Mouse (Mus musculus): ENCODE data around the gene 1700019D03Rik. TPM values are rescaled to one million over a fixed set of nuclear protein-coding genes. Genes with fewer than 3 reads are reported as not detected.

The 1700019D03Rik gene
- polyA plus RNA-seq (2012), result 0.01 TPM in 1 of 2 replicates, not detected in the other

DNA sequence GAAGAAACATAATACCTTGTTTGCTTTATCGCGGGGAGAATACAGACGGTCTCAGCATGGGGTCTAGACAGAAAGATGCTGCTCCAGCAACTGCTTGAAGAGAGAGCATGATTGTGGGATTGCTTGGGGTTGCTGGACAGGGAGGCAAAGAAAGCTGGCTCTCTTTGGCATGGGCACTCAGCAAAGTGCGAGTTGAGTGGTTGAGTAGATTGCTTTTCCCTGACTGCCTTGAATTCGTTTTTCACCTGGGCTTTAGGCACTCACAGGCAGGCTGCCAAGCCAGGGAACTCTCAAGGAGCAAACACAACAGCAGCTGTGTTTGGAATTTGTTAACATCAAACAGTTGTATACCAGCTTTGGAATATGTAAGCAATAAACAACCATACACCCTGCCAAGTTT lies at the start of gene 1700019D03Rik:
TSS of gene 1700019D03Rik (minus strand) at position 101 of the 400 bp plus-strand sequence.
- Histone ChIP-seq H3K36me3 (ENCODE audit: control insufficient read depth) (no peaks in the 10 kb centered on the region), H3K9me3 (ENCODE audit: control insufficient read depth, low read length) (no peaks in the 10 kb centered on the region), H3K4me1 (ENCODE audit: control insufficient read depth) (no peaks in the 10 kb centered on the region), H3K27me3 (ENCODE audit: control insufficient read depth) (no peaks in the 10 kb centered on the region), H3K4me3 (replicated peaks) (no peak within 1 kb of the TSS)
- TF ChIP-seq TAL1 (IDR thresholded peaks at IDR 0.05; ENCODE audit: low read length), result no peak
- no peak for TF ChIP-seq GATA1 (IDR thresholded peaks at IDR 0.05; ENCODE audit: low read length)

DNA sequence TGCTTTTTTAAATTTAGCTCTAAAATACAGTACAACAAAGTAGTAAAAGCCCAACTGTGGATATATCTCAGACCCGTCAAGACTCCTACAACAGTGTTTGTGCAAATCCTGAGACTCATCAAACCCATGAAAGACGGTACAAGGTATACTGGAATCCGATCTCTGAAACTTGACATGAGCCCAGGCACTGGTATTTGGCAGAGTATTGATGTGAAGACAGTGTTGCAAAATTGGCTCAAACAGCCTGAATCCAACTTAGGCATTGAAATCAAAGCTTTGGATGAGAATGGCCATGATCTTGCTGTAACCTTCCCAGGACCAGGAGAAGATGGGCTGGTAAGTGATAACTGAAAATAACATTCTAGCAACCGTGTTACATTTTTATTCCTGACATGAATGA lies 43.9 kb upstream of the 1700019D03Rik start:
- H3K4me1 ChIP-seq (ENCODE audit: control insufficient read depth), result no peaks in the 10 kb centered on the region
- H3K27me3 ChIP-seq (ENCODE audit: control insufficient read depth), result no peaks in the 10 kb centered on the region
- H3K4me3 ChIP-seq (replicated peaks), result no peak overlapping the region
- H3K9me3 ChIP-seq (ENCODE audit: control insufficient read depth, low read length), result no peaks in the 10 kb centered on the region
- TF ChIP-seq GATA1 (IDR thresholded peaks at IDR 0.05; ENCODE audit: low read length) (no peak), TAL1 (IDR thresholded peaks at IDR 0.05; ENCODE audit: low read length) (no peak)
- no peaks in the 10 kb centered on the region for H3K36me3 ChIP-seq (ENCODE audit: control insufficient read depth)

DNA sequence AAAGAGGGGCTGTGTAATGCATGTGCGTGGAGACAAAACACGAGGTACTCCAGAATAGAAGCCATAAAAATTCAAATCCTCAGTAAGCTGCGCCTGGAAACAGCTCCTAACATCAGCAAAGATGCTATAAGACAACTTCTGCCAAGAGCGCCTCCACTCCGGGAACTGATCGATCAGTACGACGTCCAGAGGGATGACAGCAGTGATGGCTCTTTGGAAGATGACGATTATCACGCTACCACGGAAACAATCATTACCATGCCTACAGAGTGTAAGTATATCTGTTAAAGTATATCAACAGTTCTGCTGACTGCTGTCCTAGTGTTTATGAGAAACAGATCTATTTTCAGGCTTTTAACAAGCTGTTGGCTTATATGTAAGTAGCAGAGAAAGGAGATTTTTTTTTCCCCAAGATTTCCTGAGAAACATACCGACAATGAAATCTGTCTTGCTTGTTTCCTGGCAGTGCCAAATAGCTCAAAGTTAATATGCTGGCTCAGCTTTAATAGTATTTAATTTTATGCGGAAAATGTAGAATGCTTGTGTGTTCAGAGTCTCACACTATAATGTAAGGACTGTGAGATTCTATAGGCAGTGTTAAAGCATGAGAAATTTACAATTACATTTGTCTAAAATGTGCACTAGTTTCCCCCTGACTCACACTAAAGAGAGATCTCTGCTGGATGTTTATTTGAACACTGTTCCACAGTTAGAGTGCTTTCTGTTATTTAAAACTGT lies 42.1 kb upstream of the 1700019D03Rik start:
- Histone ChIP-seq H3K9me3 (ENCODE audit: control insufficient read depth, low read length) (no peaks in the 10 kb centered on the region), H3K27me3 (ENCODE audit: control insufficient read depth) (no peaks in the 10 kb centered on the region), H3K4me1 (ENCODE audit: control insufficient read depth) (no peaks in the 10 kb centered on the region), H3K36me3 (ENCODE audit: control insufficient read depth) (no peaks in the 10 kb centered on the region), H3K4me3 (replicated peaks) (no peak overlapping the region)
- TF ChIP-seq TAL1 (IDR thresholded peaks at IDR 0.05; ENCODE audit: low read length), result no peak
- no peak for TF ChIP-seq GATA1 (IDR thresholded peaks at IDR 0.05; ENCODE audit: low read length)

DNA sequence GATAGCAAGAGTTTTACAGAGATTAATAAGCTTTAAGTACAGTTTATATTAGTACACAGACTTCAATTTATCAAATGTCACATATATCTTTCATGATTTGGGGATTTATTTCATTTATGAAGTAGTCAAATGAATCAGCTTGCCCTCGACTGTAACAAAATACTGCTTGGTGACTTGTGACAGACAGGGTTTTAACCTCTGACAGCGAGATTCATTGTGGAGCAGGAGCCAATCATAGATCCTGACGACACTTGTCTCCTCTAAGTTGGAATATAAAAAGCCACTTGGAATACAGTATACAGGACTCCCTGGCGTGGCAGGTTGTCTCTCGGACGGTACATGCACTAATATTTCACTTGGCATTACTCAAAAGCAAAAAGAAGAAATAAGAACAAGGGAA lies 41.4 kb upstream of the 1700019D03Rik start, which contains the start of gene Mstn:
TSS of gene Mstn (plus strand) at position 301 of the 400 bp plus-strand sequence.
- TF ChIP-seq TAL1 (IDR thresholded peaks at IDR 0.05; ENCODE audit: low read length), result no peak
- no peak for TF ChIP-seq GATA1 (IDR thresholded peaks at IDR 0.05; ENCODE audit: low read length)

DNA sequence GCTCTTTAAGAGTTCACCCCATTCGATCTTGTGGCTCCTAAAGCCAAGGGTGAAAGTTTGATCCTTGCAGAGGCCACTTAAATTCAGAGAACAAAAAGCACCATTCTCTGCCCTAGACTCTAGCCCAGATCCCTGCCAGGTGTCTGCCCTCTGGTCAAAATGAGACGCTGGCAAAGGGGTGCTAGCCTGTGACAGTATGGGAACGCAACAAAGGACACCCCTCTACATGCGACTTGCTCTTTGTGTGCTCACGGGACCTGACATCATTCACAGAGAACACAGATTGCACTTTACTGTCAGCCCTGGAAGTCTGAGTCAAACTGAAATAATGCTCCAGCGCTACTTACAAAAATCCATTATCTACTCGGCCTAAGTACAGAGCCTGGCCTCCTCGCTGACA lies 40.5 kb upstream of the 1700019D03Rik start:
- no peaks in the 10 kb centered on the region for H3K27me3 ChIP-seq (ENCODE audit: control insufficient read depth)
- no peak overlapping the region for H3K4me3 ChIP-seq (replicated peaks)
- H3K4me1 ChIP-seq (ENCODE audit: control insufficient read depth), result no peaks in the 10 kb centered on the region
- TF ChIP-seq GATA1 (IDR thresholded peaks at IDR 0.05; ENCODE audit: low read length), result no peak
- TF ChIP-seq TAL1 (IDR thresholded peaks at IDR 0.05; ENCODE audit: low read length), result no peak
- H3K36me3 ChIP-seq (ENCODE audit: control insufficient read depth), result no peaks in the 10 kb centered on the region
- no peaks in the 10 kb centered on the region for H3K9me3 ChIP-seq (ENCODE audit: control insufficient read depth, low read length)

More for the DNA sequence above, 41.4 kb upstream of the 1700019D03Rik start, which contains the start of gene Mstn:
- H3K27me3 ChIP-seq (ENCODE audit: control insufficient read depth), result no peaks in the 10 kb centered on the region
- H3K4me1 ChIP-seq (ENCODE audit: control insufficient read depth), result no peaks in the 10 kb centered on the region
- H3K4me3 ChIP-seq (replicated peaks), result no peak within 1 kb of the TSS
- no peaks in the 10 kb centered on the region for H3K36me3 ChIP-seq (ENCODE audit: control insufficient read depth)
- H3K9me3 ChIP-seq (ENCODE audit: control insufficient read depth, low read length), result no peaks in the 10 kb centered on the region

DNA sequence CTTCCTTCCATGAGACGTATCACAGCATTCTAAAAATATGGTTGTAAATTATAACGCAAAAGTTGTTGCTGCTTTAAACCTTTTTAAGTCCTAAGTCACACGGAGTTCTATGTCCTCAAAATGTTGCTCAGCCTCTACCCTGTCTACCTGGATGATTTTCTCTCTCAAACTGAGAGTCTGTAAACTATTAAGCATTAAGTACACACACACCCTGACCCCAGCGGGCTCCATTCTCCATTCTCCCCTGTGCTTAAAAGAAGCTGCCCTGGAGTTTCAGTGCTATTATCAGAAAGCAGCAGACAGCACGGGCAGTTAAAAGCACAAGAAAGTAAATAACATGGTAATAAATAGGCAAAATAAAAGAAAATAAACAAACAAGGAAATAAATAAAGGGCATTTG lies 39.1 kb upstream of the 1700019D03Rik start:
- H3K9me3 ChIP-seq (ENCODE audit: control insufficient read depth, low read length), result no peaks in the 10 kb centered on the region
- TF ChIP-seq TAL1 (IDR thresholded peaks at IDR 0.05; ENCODE audit: low read length) (no peak), GATA1 (IDR thresholded peaks at IDR 0.05; ENCODE audit: low read length) (no peak)
- H3K4me1 ChIP-seq (ENCODE audit: control insufficient read depth), result no peaks in the 10 kb centered on the region
- no peaks in the 10 kb centered on the region for H3K36me3 ChIP-seq (ENCODE audit: control insufficient read depth)
- H3K27me3 ChIP-seq (ENCODE audit: control insufficient read depth), result no peaks in the 10 kb centered on the region
- no peak overlapping the region for H3K4me3 ChIP-seq (replicated peaks)

DNA sequence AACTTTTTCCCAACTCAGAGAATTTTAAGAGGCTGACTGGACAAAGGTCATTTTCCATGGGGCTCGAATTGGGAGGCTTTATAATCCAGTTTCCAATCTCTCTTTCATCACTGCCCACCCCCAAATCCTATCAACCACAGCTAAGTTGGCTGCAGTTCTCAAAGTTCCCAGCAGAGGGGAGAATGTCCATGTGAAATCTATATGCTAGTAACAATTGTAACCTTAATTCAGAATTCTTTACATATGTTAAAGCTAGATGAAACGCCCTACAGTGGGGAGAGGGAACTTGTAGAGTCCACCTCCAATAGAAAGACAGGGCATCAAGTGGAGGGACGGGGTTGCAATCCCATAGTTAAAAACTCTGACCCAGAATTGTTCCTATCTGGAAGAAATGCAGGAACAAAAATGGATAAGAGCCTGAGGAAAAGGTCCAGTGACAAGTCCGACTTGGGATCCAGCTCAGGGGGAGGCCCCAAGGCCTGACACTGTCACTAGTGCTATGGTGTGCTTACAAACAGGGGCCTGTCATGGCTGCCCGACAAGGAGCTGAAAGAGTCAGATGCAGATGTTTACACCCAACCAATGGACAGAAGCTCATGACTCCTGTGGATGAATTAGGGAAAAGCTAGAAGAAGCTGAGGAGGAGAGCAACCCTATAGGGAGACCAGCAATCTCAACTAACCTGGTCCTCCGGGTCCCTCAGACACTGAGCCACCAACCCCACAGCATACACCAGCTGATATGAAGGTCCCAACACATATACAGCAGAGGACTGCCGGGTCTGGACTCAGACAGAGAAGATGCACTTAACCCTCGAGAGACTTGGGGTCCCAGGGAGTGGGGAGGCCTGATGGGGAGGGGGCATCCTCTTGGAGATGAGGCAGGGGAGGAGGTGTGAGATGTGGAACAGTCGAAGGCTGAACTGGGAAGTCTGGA lies 33.4 kb upstream of the 1700019D03Rik start:
- Histone ChIP-seq H3K27me3 (ENCODE audit: control insufficient read depth) (no peaks in the 10 kb centered on the region), H3K4me1 (ENCODE audit: control insufficient read depth) (no peaks in the 10 kb centered on the region), H3K36me3 (ENCODE audit: control insufficient read depth) (no peaks in the 10 kb centered on the region), H3K9me3 (ENCODE audit: control insufficient read depth, low read length) (no peaks in the 10 kb centered on the region), H3K4me3 (replicated peaks) (no peak overlapping the region)
- no peak for TF ChIP-seq TAL1 (IDR thresholded peaks at IDR 0.05; ENCODE audit: low read length)
- TF ChIP-seq GATA1 (IDR thresholded peaks at IDR 0.05; ENCODE audit: low read length), result no peak

DNA sequence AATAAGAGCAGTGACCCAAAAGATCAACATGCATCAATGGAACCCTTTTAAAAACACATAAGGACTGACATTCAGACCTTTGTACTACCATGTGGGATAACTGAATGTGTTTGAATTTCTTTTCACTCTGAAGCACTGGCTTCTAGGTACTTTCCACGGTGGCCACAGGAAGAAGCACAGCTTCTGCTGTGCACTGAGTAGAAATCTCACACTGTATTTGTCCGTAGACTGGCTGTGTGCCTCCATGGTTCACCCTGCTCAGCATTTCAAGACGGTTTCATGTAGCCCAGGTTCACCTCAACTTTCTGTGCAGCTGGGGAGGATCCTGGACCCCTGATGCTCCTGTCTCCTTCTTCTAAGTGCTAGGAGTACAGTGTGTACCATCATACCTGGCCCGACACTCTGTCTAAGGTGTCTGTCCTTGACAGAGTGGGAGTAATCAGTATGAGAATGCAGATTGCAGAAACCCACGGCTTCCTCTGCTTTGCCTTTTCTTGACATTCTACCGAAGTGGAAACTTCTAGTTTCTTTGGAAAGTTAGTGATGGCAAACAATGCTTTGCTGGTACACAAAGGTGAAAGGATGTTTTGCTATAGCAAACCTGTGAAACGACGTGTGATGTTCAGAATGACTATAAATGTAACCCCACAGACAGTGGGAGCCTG lies 29.9 kb upstream of the 1700019D03Rik start:
- H3K4me1 ChIP-seq (ENCODE audit: control insufficient read depth), result no peaks in the 10 kb centered on the region
- no peaks in the 10 kb centered on the region for H3K36me3 ChIP-seq (ENCODE audit: control insufficient read depth)
- H3K27me3 ChIP-seq (ENCODE audit: control insufficient read depth), result no peaks in the 10 kb centered on the region
- no peaks in the 10 kb centered on the region for H3K9me3 ChIP-seq (ENCODE audit: control insufficient read depth, low read length)
- no peak overlapping the region for H3K4me3 ChIP-seq (replicated peaks)
- TF ChIP-seq GATA1 (IDR thresholded peaks at IDR 0.05; ENCODE audit: low read length), result no peak
- no peak for TF ChIP-seq TAL1 (IDR thresholded peaks at IDR 0.05; ENCODE audit: low read length)

All from erythroblast, embryonic 14.5 days (primary cell).